Mouse (Mus musculus): Measurements from ENCODE around the gene S100a3.

GRCm38 (mm10) chr3:90594466-90594865 is 34.1 kb downstream of the S100a3 start:
- TF ChIP-seq CTCF (conservative IDR thresholded peaks at IDR 0.05; ENCODE audit: insufficient read depth, insufficient read length, low read depth, low read length) (no peak), POLR2A (IDR thresholded peaks at IDR 0.05; ENCODE audit: low read depth, low read length) (no peak)

Data from kidney, adult 2 months (tissue).